Mouse (Mus musculus) regulatory T cell (primary cell): Measurements from ENCODE around the gene Sipa1l2.
"Not testable (repeated sequence)": the region's sequence is repeated elsewhere in the genome, so short reads cannot be mapped to it uniquely, and the experiment has no call there.

Source experiments
- in situ Hi-C: fragments of 300-600 bp; cut with MboI, MseI; formaldehyde crosslinking; loops from one replicate; pipeline ENCODE4 v1.15.1; 2025; ENCODE audit warnings: high pct_unique_total_duplicates

Sipa1l2 gene

DNA sequence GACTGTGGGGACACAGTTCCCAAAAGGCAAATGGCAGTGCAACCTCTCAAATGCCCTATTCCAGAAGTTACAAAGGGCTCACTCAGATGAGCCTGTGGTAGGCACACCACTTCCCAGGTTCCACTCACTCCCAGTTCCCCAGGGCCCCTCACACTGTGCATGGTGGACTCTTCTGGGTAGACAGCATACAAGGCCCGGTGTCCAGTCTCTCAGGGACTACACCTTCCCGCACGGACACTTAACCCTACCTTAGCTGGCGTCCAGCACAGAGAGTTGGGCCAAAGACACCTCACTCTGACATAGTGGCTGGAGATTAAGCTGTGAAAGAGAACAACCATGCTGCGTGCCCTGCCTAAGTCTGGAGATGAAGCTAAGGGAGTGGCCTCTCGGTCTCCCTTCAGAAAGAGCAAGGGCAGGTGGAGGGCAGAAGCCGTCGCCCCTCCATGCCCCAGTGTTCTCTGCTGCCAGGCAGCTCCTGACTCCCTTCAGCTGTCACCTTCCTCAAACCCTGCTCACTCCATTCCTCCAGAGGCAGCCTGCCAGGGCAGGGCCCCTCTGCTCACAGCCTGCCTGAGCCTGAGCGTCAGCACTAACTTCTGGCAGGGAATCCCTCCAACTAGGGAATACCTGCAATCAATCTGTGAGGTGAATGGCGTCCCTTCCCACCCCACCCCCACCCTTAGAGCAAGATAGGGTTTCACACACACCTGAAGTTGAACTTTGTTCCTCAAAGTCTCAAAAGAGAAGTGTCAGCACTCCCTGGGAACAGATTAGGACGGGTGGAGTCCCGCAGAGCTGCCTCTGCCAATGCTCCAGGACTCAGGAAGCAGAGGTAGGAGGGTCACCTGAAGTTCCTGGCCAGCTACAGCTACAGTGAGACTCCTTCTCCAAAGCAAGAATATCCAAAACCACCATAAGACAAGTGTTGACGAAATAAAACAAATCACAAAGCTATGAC is 30.3 kb downstream of the Sipa1l2 start:
- in situ Hi-C loops = no loop called here

DNA sequence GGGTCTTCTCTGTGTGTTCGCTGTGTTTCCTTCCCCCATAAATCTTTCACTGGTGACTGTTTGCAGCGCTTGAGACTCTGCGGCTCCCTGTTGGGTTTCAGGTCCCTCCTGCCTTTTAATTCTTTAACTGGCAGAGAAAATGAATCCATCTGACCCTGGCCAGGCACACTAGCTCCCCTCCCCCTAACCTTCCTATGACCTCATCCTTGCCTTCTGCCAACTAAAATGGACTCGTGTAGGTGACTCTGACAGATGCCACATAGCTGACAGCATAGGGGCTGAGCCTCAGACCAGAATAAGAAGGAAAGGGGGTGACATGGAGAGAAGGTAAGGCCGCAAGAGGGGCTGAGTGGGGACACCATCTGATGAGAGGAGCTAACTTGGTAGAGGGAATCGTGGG is 31.3 kb downstream of the Sipa1l2 start:
- in situ Hi-C loops = no loop called here

DNA sequence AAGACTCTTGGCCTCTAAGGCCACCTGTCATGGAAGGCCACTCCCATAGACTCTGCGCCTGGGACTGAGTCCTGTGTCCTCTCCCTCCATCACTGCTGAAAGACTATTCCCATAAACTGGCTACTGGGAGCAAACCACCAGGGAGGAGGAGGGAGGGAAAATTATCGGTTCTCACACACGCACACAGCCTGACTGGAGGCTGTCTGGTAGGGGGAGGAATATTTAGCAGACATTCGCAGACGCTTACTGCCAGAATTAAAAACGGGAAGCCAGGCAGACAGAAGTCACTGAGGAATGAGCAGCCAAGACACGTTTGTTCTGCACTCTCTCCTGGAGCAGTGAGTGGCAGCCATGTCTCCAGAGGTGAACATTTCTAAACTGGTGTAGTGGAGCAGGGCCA is 35.9 kb downstream of the Sipa1l2 start:
- in situ Hi-C loops = no loop called here

- in situ Hi-C loops = no loop called here
Measured at GRCm38 (mm10) chr8:125532953-125533352, 36.7 kb downstream of the Sipa1l2 start.

DNA sequence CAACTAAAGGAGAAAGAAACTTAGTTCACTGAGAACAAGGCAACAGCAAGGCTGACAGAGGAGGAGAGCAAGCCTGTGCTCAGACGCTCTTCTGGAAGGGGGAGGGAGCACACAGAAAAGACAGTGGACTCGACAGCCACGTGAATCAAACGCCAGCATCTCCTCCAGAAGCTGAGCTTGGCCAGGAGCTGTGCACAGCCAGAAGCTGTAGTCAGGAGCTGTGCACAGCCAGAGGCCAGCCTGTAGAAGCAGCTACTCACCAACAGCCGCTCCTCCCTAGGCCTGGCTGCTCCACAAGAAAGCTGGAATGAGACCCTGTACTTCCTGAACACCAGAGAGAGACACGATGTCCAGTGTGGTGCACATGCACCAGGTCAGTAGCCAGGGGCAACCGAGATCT is 37.4 kb downstream of the Sipa1l2 start:
- in situ Hi-C loops = no loop called here

- in situ Hi-C loops = no loop called here
Measured at GRCm38 (mm10) chr8:125531640-125532039, 38.0 kb downstream of the Sipa1l2 start.

DNA sequence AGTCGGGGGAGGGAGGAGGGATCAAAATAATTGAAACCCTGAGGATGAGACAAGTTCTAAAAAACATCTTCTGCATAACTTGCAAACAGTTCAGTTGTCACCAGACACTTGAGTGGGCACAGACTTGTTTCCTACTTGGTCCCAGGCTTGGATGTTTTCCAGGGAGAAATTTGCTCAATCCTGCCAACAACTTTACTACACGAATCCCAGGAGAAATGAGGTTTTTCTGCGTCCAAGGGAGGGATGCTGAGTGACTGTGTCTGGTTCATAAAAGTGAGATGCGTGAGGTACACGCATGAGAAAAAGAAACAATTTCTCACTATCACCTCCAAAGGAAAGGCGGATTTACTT is 38.5 kb downstream of the Sipa1l2 start:
- in situ Hi-C loops = no loop called here

- in situ Hi-C loops = no loop called here
Measured at GRCm38 (mm10) chr8:125530187-125531087, 39.2 kb downstream of the Sipa1l2 start.

GRCm38 (mm10) chr8:125529019-125529418 is 40.6 kb downstream of the Sipa1l2 start:
- in situ Hi-C loops = no loop called here

GRCm38 (mm10) chr8:125527941-125528340 is 41.7 kb downstream of the Sipa1l2 start:
- in situ Hi-C loops = no loop called here

DNA sequence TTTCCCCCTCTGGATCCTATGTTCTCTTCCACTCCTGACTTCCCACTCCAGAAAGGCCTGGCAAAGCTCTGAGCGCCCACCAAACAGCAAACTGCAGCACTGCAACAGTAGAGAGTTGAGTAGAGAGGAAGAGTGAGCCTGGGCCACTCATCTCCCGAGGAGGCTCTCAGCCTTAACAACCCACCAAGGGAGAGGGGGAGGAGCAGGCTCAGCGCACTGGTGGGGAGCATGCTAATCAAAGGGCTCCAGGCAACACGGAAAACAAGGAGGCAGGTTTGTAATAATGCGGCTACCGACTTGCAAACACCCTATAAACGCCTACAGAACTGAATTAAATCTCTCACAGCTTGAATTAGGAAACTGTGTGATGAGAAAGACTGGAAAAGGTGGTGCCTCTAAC is 42.6 kb downstream of the Sipa1l2 start:
- in situ Hi-C loops = no loop called here

- in situ Hi-C loops = no loop called here
Measured at GRCm38 (mm10) chr8:125526582-125526981, 43.0 kb downstream of the Sipa1l2 start.

GRCm38 (mm10) chr8:125524479-125524878 is 45.1 kb downstream of the Sipa1l2 start:
- in situ Hi-C loops = no loop called here

DNA sequence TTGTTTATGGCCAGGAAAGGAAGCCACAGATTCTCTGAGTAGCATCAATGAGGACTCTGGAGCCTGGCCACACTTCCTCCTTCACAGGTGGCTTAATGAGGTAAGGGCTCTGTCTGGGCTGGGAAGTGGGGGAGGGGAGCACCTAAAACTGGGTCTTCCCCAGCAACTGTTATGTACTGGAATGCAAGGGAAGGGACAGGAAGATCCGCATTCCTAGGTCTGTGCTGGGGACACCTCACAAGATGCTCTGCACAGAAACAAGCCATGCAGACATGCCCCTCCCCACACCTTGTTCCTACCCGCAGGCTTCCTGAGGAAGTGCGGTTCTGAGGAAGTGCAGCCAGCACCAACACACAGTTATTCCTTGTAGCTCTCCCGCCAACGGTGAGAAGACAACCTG is 46.4 kb downstream of the Sipa1l2 start:
- in situ Hi-C loops = no loop called here

DNA sequence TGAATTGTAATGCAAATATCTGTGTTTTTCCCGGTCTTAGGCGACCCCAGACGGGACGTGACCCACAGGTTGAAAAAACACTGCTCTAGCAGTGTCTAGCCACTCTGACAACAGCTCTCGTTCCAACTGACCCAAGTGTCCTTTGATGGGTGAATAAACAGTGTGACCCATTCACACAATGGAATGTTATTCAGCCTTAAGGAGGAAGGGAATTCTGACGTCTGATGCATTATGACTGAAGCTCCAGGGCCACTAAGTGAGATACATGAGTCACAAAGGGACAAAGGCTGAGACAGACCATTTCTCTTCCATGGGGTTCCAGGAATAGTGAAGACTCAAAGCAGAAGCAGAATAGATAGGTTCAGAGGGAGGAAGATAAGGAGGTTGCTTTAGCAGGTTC is 47.5 kb downstream of the Sipa1l2 start:
- in situ Hi-C loops = no loop called here

DNA sequence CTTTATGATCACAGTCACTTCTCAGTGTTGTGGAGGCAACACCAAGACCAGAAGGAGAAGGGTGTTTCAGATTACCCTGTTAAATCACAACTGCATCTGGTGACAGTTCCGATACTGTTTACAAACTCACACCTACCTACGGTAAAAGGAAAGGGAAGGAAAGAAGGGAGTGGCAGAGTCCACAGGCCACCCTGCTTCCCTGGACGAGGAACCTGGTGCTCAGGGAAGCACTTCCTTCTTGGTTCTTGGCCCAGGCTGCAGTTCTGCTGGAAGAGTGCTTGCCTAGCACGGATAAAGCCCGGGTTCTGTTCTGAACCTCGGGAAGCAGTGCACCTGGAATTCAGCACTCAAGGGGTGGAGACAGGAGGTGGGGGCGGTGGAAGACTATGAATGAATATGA is 48.5 kb downstream of the Sipa1l2 start:
- in situ Hi-C loops = no loop called here

DNA sequence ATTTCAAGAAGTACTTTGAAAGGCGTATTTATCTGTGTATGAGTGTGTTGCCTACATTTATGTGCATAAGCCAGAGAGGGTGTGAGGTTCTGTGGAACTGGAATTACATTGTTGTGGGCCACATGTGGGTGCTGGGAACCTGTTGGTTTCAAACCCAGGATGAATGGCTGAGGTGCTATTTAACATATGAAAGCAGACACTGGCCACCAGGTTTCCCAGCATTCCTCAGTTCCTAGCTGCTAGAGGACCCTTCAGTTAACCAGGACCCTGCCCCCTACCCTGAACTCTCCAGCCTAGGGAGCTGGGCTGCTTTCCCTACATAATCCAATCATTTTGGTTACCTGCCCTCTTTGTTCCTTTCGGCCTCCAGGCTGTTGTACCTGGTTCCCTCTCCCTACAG is 49.3 kb downstream of the Sipa1l2 start:
- in situ Hi-C loops = not testable (repeated sequence)

DNA sequence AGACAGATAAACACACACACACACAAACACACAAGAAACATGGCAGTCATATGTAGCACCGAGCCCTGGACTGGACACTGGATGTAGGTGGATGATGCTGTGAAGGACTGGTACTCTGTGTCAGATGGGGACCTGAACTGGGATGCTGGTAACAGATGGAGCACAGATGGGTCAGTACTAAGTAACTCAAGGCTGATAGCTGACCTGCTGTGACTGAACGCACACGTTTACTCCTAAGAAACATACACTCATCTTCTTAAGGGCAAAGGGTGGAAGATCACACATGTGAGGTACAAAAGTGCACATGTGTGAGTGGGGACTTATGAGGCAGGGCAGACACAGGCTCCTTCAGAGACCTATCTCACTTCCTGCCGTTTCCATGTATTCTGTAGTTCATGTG is 50.7 kb downstream of the Sipa1l2 start:
- in situ Hi-C loops = no loop called here

- in situ Hi-C loops = no loop called here
Measured at GRCm38 (mm10) chr8:125518301-125518700, 51.3 kb downstream of the Sipa1l2 start.

- in situ Hi-C loops = no loop called here
Measured at GRCm38 (mm10) chr8:125517397-125517796, 52.2 kb downstream of the Sipa1l2 start.

GRCm38 (mm10) chr8:125516115-125516905 is 53.3 kb downstream of the Sipa1l2 start:
- in situ Hi-C loops = no loop called here

GRCm38 (mm10) chr8:125515665-125516064 is 53.9 kb downstream of the Sipa1l2 start:
- in situ Hi-C loops = no loop called here
